ENCODE assay signal across 16 mouse cellular contexts in the genomic region with DNA sequence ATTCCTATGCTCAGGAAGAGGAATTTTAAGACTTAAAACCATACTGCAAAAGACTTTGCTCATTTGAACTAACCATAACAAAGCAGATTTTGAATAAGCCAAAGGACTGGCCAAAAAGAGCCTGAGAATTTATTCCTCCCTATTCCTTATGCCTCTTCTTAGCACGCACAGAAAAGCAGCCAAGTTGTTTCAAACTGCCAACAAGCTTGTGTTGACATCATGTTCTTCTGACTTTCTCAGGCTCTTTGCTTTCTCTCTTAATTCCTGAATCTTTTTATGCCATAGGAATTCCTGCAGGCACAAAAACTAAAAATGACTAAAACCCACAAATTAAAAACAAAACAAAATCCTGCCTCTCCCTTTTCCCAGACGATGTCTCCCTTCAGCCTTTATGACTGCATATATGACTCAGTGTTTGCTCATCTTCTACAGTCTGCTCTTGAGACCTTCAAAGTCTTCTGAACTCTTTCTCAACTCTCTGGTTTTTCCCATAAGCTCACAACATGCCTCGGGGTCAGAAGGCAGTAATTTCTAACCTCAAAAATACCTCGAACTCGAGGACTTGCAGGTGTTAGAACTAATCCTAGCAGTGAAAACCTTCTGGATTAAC.
DNase-seq lines count a peak whose midpoint lies in the region; ATAC-seq and TF ChIP-seq lines count a peak whose summit lies in the region.
"Had no signal": no experiment of that assay in that cellular context is flagged by ENCODE, and none has a peak within 500 bp of the region (broad histone marks: within the 10 kb centered on the region; RNA-seq: fewer than 3 reads in every experiment).

No protein-coding gene starts in this region.

- no peaks in the 10 kb centered on the region for H3K27me3 ChIP-seq in lung, postnatal 0 days (replicated peaks; ENCODE audit: insufficient read depth, low read length)
- H3K27me3 ChIP-seq in cerebellum, adult 2 months (ENCODE audit: control insufficient read depth, insufficient read depth, low read length) = no peaks in the 10 kb centered on the region
- H3K27me3 ChIP-seq: embryonic facial prominence, embryonic 12.5 days; forebrain, embryonic 15.5 days; heart, embryonic 15.5 days; hindbrain, embryonic 13.5 days; intestine, embryonic 15.5 days; kidney, embryonic 15.5 days; midbrain, embryonic 15.5 days had no signal

- peaks cover 8% of the 10 kb centered on the region; the same call in 1 of the 2 replicates for H3K4me1 ChIP-seq in lung, postnatal 0 days (ENCODE audit: insufficient read depth, low read depth, low read length)
- H3K4me1 ChIP-seq in lung, adult 2 months (ENCODE audit: control insufficient read depth, insufficient read depth, low read length) = peaks cover 6% of the 10 kb centered on the region
- no peaks in the 10 kb centered on the region for H3K4me1 ChIP-seq in cerebellum, adult 2 months (ENCODE audit: control insufficient read depth, insufficient read depth, low read length)
- H3K4me1 ChIP-seq: embryonic facial prominence, embryonic 12.5 days; forebrain, embryonic 15.5 days; heart, embryonic 15.5 days; hindbrain, embryonic 13.5 days; intestine, embryonic 15.5 days; kidney, embryonic 15.5 days; midbrain, embryonic 15.5 days had no signal

- no peak for TF ChIP-seq CTCF in lung, postnatal 0 days (IDR thresholded peaks at IDR 0.05)
- TF ChIP-seq CTCF in lung, adult 2 months (IDR thresholded peaks at IDR 0.05; ENCODE audit: insufficient read depth, low read length) = no peak
- no peak for TF ChIP-seq CTCF in cerebellum, adult 2 months (IDR thresholded peaks at IDR 0.05; ENCODE audit: borderline replicate concordance, insufficient read depth, low read depth, low read length)

- no peak for TF ChIP-seq POLR2A in lung, adult 2 months (IDR thresholded peaks at IDR 0.05; ENCODE audit: borderline replicate concordance, extremely low read depth, low read depth, low read length)
- no peak for TF ChIP-seq POLR2A in cerebellum, adult 2 months (IDR thresholded peaks at IDR 0.05; ENCODE audit: borderline replicate concordance, insufficient read depth, low read length)

- H3K9me3 ChIP-seq in lung, postnatal 0 days (ENCODE audit: low read length) = no peaks in the 10 kb centered on the region
- H3K9me3 ChIP-seq: embryonic facial prominence, embryonic 12.5 days; forebrain, embryonic 15.5 days; heart, embryonic 15.5 days; hindbrain, embryonic 13.5 days; intestine, embryonic 15.5 days; kidney, embryonic 15.5 days; midbrain, embryonic 15.5 days had no signal

- peak; percentile 82 for DNase-seq in heart, adult 11 months
- no peak for DNase-seq in heart, postnatal 4 days
- DNase-seq in lung, postnatal 0 days (ENCODE audit: low spot score) = peak; percentile 79
- DNase-seq in lung, adult 2 months = no peak
- peak; percentile 39 for DNase-seq in brain, embryonic 18.5 days (ENCODE audit: low read depth, low spot score)
- no peak for DNase-seq in cerebellum, adult 2 months
- no peak for DNase-seq in liver
- DNase-seq: cerebellum, postnatal 25 days had no signal

- no peak overlapping the region for H3K4me2 ChIP-seq in lung, postnatal 0 days (replicated peaks; ENCODE audit: low read depth, low read length)
- H3K4me2 ChIP-seq: embryonic facial prominence, embryonic 12.5 days; forebrain, embryonic 15.5 days; heart, embryonic 15.5 days; hindbrain, embryonic 13.5 days; intestine, embryonic 15.5 days; kidney, embryonic 15.5 days; midbrain, embryonic 15.5 days had no signal

- H3K9ac ChIP-seq in lung, postnatal 0 days (replicated peaks; ENCODE audit: low read depth) = no peak overlapping the region
- H3K9ac ChIP-seq: embryonic facial prominence, embryonic 12.5 days; forebrain, embryonic 15.5 days; heart, embryonic 15.5 days; hindbrain, embryonic 13.5 days; intestine, embryonic 15.5 days; kidney, embryonic 15.5 days; midbrain, embryonic 15.5 days had no signal

- peak; percentile 47; the same call in 1 of the 2 replicates for ATAC-seq in lung, postnatal 0 days
- ATAC-seq: CD4-positive, CD25-positive, alpha-beta regulatory T cell, adult 4 months; forebrain, embryonic 15.5 days; intestine, embryonic 15.5 days; midbrain, embryonic 15.5 days had no signal

- TF ChIP-seq EP300 in lung, postnatal 0 days (IDR thresholded peaks at IDR 0.05) = peak; percentile 63

- H3K27ac ChIP-seq in lung, postnatal 0 days (ENCODE audit: low read length) = peak overlapping the region; percentile 47
- no peak overlapping the region for H3K27ac ChIP-seq in cerebellum, adult 2 months (ENCODE audit: insufficient read depth, low read length)
- H3K27ac ChIP-seq: embryonic facial prominence, embryonic 12.5 days; forebrain, embryonic 15.5 days; heart, embryonic 15.5 days; hindbrain, embryonic 13.5 days; intestine, embryonic 15.5 days; kidney, embryonic 15.5 days; midbrain, embryonic 15.5 days had no signal

- 46% methylated on average over 5 of the region's 5 CpGs for WGBS in lung, postnatal 0 days
- WGBS in lung, adult 2 months = 47% methylated on average over 5 of the region's 5 CpGs
- WGBS in cerebellum, adult 2 months = 82% methylated on average over 5 of the region's 5 CpGs

- no peaks in the 10 kb centered on the region for H3K36me3 ChIP-seq in lung, postnatal 0 days (ENCODE audit: insufficient read depth, low read length)
- H3K36me3 ChIP-seq: embryonic facial prominence, embryonic 12.5 days; forebrain, embryonic 15.5 days; heart, embryonic 15.5 days; hindbrain, embryonic 13.5 days; intestine, embryonic 15.5 days; kidney, embryonic 15.5 days; midbrain, embryonic 15.5 days had no signal

- no peak overlapping the region for H3K4me3 ChIP-seq in lung, postnatal 0 days (ENCODE audit: low read depth, low read length)
- no peak overlapping the region for H3K4me3 ChIP-seq in lung, adult 2 months (replicated peaks; ENCODE audit: extremely low read depth, low read depth, low read length)
- H3K4me3 ChIP-seq in cerebellum, adult 2 months (replicated peaks; ENCODE audit: insufficient read depth, low read depth, low read length) = no peak overlapping the region
- H3K4me3 ChIP-seq: embryonic facial prominence, embryonic 12.5 days; forebrain, embryonic 15.5 days; heart, embryonic 15.5 days; hindbrain, embryonic 13.5 days; intestine, embryonic 15.5 days; kidney, embryonic 15.5 days; midbrain, embryonic 15.5 days had no signal

Comparison
In these comparisons a context has a peak if more than half of its experiments do, and no peak if none do; other contexts are left out.
1. DNase-seq: peak in heart, adult 11 months (single experiment), lung, postnatal 0 days (single experiment) and brain, embryonic 18.5 days (single experiment); none in heart, postnatal 4 days (single experiment), lung, adult 2 months (single experiment), cerebellum, adult 2 months (0 of 2) and liver (single experiment).